Mouse (Mus musculus): Measurements from ENCODE around the gene Cd302. TPM values are rescaled to one million over a fixed set of nuclear protein-coding genes. Genes with fewer than 3 reads are reported as not detected.

Cd302 gene
- polyA plus RNA-seq, 1 experiment from 2014 or later, result 15.2 TPM

- Histone ChIP-seq H3K4me2 (ENCODE audit: low read depth) (no peak overlapping the region), H3K36me3 (ENCODE audit: control insufficient read depth, insufficient read depth, low read length) (no peaks in the 10 kb centered on the region), H3K4me3 (ENCODE audit: low read depth, low read length) (no peak overlapping the region), H3K9me3 (ENCODE audit: control insufficient read depth, low read length) (no peaks in the 10 kb centered on the region), H3K9ac (ENCODE audit: low read length) (no peak overlapping the region), H3K4me1 (ENCODE audit: control insufficient read depth, insufficient read depth, low read length) (no peaks in the 10 kb centered on the region), H3K27me3 (ENCODE audit: control insufficient read depth, insufficient read depth, low read length) (no peaks in the 10 kb centered on the region), H3K27ac (ENCODE audit: low read depth, low read length) (no peak overlapping the region)
- ATAC-seq (ENCODE audit: insufficient read depth, low FRiP score, low TSS enrichment), result no peak
- WGBS, result 94% methylated on average over 14 of the region's 14 CpGs
- no peak for DNase-seq (ENCODE audit: low spot score)
Observed at GRCm38 (mm10) chr2:60269856-60270479, 14.3 kb downstream of the Cd302 start.

- DNase-seq (ENCODE audit: low spot score) (no peak), ATAC-seq (ENCODE audit: insufficient read depth, low FRiP score, low TSS enrichment) (no peak)
- Histone ChIP-seq H3K4me3 (ENCODE audit: low read depth, low read length) (no peak overlapping the region), H3K4me1 (ENCODE audit: control insufficient read depth, insufficient read depth, low read length) (no peaks in the 10 kb centered on the region), H3K27ac (ENCODE audit: low read depth, low read length) (no peak overlapping the region), H3K9me3 (ENCODE audit: control insufficient read depth, low read length) (no peaks in the 10 kb centered on the region), H3K27me3 (ENCODE audit: control insufficient read depth, insufficient read depth, low read length) (no peaks in the 10 kb centered on the region), H3K9ac (ENCODE audit: low read length) (no peak overlapping the region), H3K4me2 (ENCODE audit: low read depth) (no peak overlapping the region), H3K36me3 (ENCODE audit: control insufficient read depth, insufficient read depth, low read length) (no peaks in the 10 kb centered on the region)
- WGBS, result 66% methylated on average over 1 of the region's 1 CpGs
Observed at GRCm38 (mm10) chr2:60267567-60267966, 16.7 kb downstream of the Cd302 start.

- DNase-seq (ENCODE audit: low spot score), result no peak
- Histone ChIP-seq H3K9me3 (ENCODE audit: control insufficient read depth, low read length) (no peaks in the 10 kb centered on the region), H3K9ac (ENCODE audit: low read length) (no peak overlapping the region), H3K27ac (ENCODE audit: low read depth, low read length) (no peak overlapping the region), H3K4me1 (ENCODE audit: control insufficient read depth, insufficient read depth, low read length) (no peaks in the 10 kb centered on the region), H3K27me3 (ENCODE audit: control insufficient read depth, insufficient read depth, low read length) (no peaks in the 10 kb centered on the region), H3K4me2 (ENCODE audit: low read depth) (no peak overlapping the region), H3K4me3 (ENCODE audit: low read depth, low read length) (no peak overlapping the region), H3K36me3 (ENCODE audit: control insufficient read depth, insufficient read depth, low read length) (no peaks in the 10 kb centered on the region)
- 93% methylated on average over 5 of the region's 5 CpGs for WGBS
- ATAC-seq (ENCODE audit: insufficient read depth, low FRiP score, low TSS enrichment), result no peak
Observed at GRCm38 (mm10) chr2:60260621-60261350, 23.5 kb downstream of the Cd302 start.

GRCm38 (mm10) chr2:60259186-60259585 lies 25.1 kb downstream of the Cd302 start:
- H3K4me3 ChIP-seq (ENCODE audit: low read depth, low read length), result no peak overlapping the region
- H3K27me3 ChIP-seq (ENCODE audit: control insufficient read depth, insufficient read depth, low read length), result no peaks in the 10 kb centered on the region
- 94% methylated on average over 5 of the region's 5 CpGs for WGBS
- no peaks in the 10 kb centered on the region for H3K4me1 ChIP-seq (ENCODE audit: control insufficient read depth, insufficient read depth, low read length)
- DNase-seq (ENCODE audit: low spot score), result no peak
- no peak overlapping the region for H3K27ac ChIP-seq (ENCODE audit: low read depth, low read length)
- no peak overlapping the region for H3K9ac ChIP-seq (ENCODE audit: low read length)
- H3K9me3 ChIP-seq (ENCODE audit: control insufficient read depth, low read length), result no peaks in the 10 kb centered on the region
- H3K36me3 ChIP-seq (ENCODE audit: control insufficient read depth, insufficient read depth, low read length), result no peaks in the 10 kb centered on the region
- no peak overlapping the region for H3K4me2 ChIP-seq (ENCODE audit: low read depth)
- no peak for ATAC-seq (ENCODE audit: insufficient read depth, low FRiP score, low TSS enrichment)

GRCm38 (mm10) chr2:60256751-60257150 lies 27.5 kb downstream of the Cd302 start:
- 83% methylated on average over 2 of the region's 2 CpGs for whole genome bisulfite sequencing
- no peak overlapping the region for H3K9ac ChIP-seq (ENCODE audit: low read length)
- no peaks in the 10 kb centered on the region for H3K27me3 ChIP-seq (ENCODE audit: control insufficient read depth, insufficient read depth, low read length)
- no peaks in the 10 kb centered on the region for H3K9me3 ChIP-seq (ENCODE audit: control insufficient read depth, low read length)
- no peaks in the 10 kb centered on the region for H3K4me1 ChIP-seq (ENCODE audit: control insufficient read depth, insufficient read depth, low read length)
- no peaks in the 10 kb centered on the region for H3K36me3 ChIP-seq (ENCODE audit: control insufficient read depth, insufficient read depth, low read length)
- H3K4me2 ChIP-seq (ENCODE audit: low read depth), result no peak overlapping the region
- DNase-seq (ENCODE audit: low spot score) (no peak), ATAC-seq (ENCODE audit: insufficient read depth, low FRiP score, low TSS enrichment) (no peak)
- H3K27ac ChIP-seq (ENCODE audit: low read depth, low read length), result no peak overlapping the region
- no peak overlapping the region for H3K4me3 ChIP-seq (ENCODE audit: low read depth, low read length)

- Histone ChIP-seq H3K4me1 (ENCODE audit: control insufficient read depth, insufficient read depth, low read length) (no peaks in the 10 kb centered on the region), H3K9me3 (ENCODE audit: control insufficient read depth, low read length) (no peaks in the 10 kb centered on the region), H3K27ac (ENCODE audit: low read depth, low read length) (no peak overlapping the region), H3K27me3 (ENCODE audit: control insufficient read depth, insufficient read depth, low read length) (no peaks in the 10 kb centered on the region), H3K9ac (ENCODE audit: low read length) (no peak overlapping the region), H3K36me3 (ENCODE audit: control insufficient read depth, insufficient read depth, low read length) (0 out of 2 replicates have a peak, but pooled peaks cover 2% of the 10 kb centered on the region), H3K4me3 (ENCODE audit: low read depth, low read length) (no peak overlapping the region), H3K4me2 (ENCODE audit: low read depth) (no peak overlapping the region)
- ATAC-seq (ENCODE audit: insufficient read depth, low FRiP score, low TSS enrichment), result no peak
- no peak for DNase-seq (ENCODE audit: low spot score)
Observed at GRCm38 (mm10) chr2:60253506-60253905, 30.8 kb downstream of the Cd302 start.

- Histone ChIP-seq H3K9me3 (ENCODE audit: control insufficient read depth, low read length) (no peaks in the 10 kb centered on the region), H3K27me3 (ENCODE audit: control insufficient read depth, insufficient read depth, low read length) (no peaks in the 10 kb centered on the region), H3K4me2 (ENCODE audit: low read depth) (no peak overlapping the region), H3K4me1 (ENCODE audit: control insufficient read depth, insufficient read depth, low read length) (no peaks in the 10 kb centered on the region), H3K4me3 (ENCODE audit: low read depth, low read length) (no peak overlapping the region), H3K9ac (ENCODE audit: low read length) (no peak overlapping the region), H3K36me3 (ENCODE audit: control insufficient read depth, insufficient read depth, low read length) (0 out of 2 replicates have a peak, but pooled peaks cover 2% of the 10 kb centered on the region), H3K27ac (ENCODE audit: low read depth, low read length) (no peak overlapping the region)
- 91% methylated on average over 4 of the region's 4 CpGs for WGBS
- DNase-seq (ENCODE audit: low spot score), result no peak
- no peak for ATAC-seq (ENCODE audit: insufficient read depth, low FRiP score, low TSS enrichment)
Observed at GRCm38 (mm10) chr2:60252782-60253181, 31.5 kb downstream of the Cd302 start.

- ATAC-seq (ENCODE audit: insufficient read depth, low FRiP score, low TSS enrichment) (no peak), DNase-seq (ENCODE audit: low spot score) (no peak)
- Histone ChIP-seq H3K36me3 (ENCODE audit: control insufficient read depth, insufficient read depth, low read length) (peaks cover 6% of the 10 kb centered on the region; the same call in 1 of the 2 replicates), H3K27ac (ENCODE audit: low read depth, low read length) (no peak overlapping the region), H3K4me3 (ENCODE audit: low read depth, low read length) (no peak overlapping the region), H3K27me3 (ENCODE audit: control insufficient read depth, insufficient read depth, low read length) (no peaks in the 10 kb centered on the region), H3K4me2 (ENCODE audit: low read depth) (no peak overlapping the region), H3K9me3 (ENCODE audit: control insufficient read depth, low read length) (no peaks in the 10 kb centered on the region), H3K4me1 (ENCODE audit: control insufficient read depth, insufficient read depth, low read length) (no peaks in the 10 kb centered on the region), H3K9ac (ENCODE audit: low read length) (no peak overlapping the region)
- WGBS, result 87% methylated on average over 7 of the region's 7 CpGs
Observed at GRCm38 (mm10) chr2:60234506-60234905, 49.8 kb downstream of the Cd302 start.

- no peak for DNase-seq (ENCODE audit: low spot score)
- Histone ChIP-seq H3K27ac (ENCODE audit: low read depth, low read length) (no peak overlapping the region), H3K9me3 (ENCODE audit: control insufficient read depth, low read length) (no peaks in the 10 kb centered on the region), H3K4me2 (ENCODE audit: low read depth) (no peak overlapping the region), H3K9ac (ENCODE audit: low read length) (no peak overlapping the region), H3K4me1 (ENCODE audit: control insufficient read depth, insufficient read depth, low read length) (no peaks in the 10 kb centered on the region), H3K4me3 (ENCODE audit: low read depth, low read length) (no peak overlapping the region), H3K27me3 (ENCODE audit: control insufficient read depth, insufficient read depth, low read length) (no peaks in the 10 kb centered on the region), H3K36me3 (ENCODE audit: control insufficient read depth, insufficient read depth, low read length) (peaks cover 8% of the 10 kb centered on the region; the same call in 1 of the 2 replicates)
- ATAC-seq (ENCODE audit: insufficient read depth, low FRiP score, low TSS enrichment), result no peak
- 87% methylated on average over 2 of the region's 2 CpGs for WGBS
Observed at GRCm38 (mm10) chr2:60233147-60233546, 51.1 kb downstream of the Cd302 start.

Data from neural tube, embryonic 11.5 days (tissue).